Mouse (Mus musculus) midbrain, embryonic 13.5 days (tissue): Measurements from ENCODE around the gene Wnt5a. TPM values are rescaled to one million over a fixed set of nuclear protein-coding genes. Genes with fewer than 3 reads are reported as not detected.

Source experiments
- ATAC-seq: fragments of 200-750 bp; cut with Nextera tagmentation; 2 replicates; pipeline ENCODE4 v1.8.0; 2017; ENCODE audit warnings: mild to moderate bottlenecking, moderate TSS enrichment, moderate library complexity
- H3K27ac ChIP-seq: fragments of 300-500 bp; sonication (generic); 2 replicates; pipeline ENCODE4 v1.5.1; 2015; ENCODE audit warnings: inconsistent platforms, mild to moderate bottlenecking, moderate library complexity
- H3K27me3 ChIP-seq: fragments of 300-500 bp; sonication (generic); 2 replicates; pipeline ENCODE4 v1.6.1; 2015; ENCODE audit warnings: mild to moderate bottlenecking, inconsistent platforms
- H3K36me3 ChIP-seq: fragments of 300-500 bp; sonication (generic); 2 replicates; pipeline ENCODE4 v1.6.1; 2015; ENCODE audit warnings: mild to moderate bottlenecking, inconsistent platforms
- H3K4me1 ChIP-seq: fragments of 300-500 bp; sonication (generic); replicated peaks from 2 replicates; pipeline ENCODE4 v1.6.1; 2015; ENCODE audit warnings: inconsistent platforms
- H3K4me2 ChIP-seq: fragments of 300-500 bp; sonication (generic); replicated peaks from 2 replicates; pipeline ENCODE4 v1.6.1; 2015; ENCODE audit warnings: moderate library complexity, mild to moderate bottlenecking, inconsistent platforms
- H3K4me3 ChIP-seq: fragments of 300-500 bp; sonication (generic); replicated peaks from 2 replicates; pipeline ENCODE4 v1.5.1; 2015; ENCODE audit warnings: mild to moderate bottlenecking, inconsistent platforms
- H3K9ac ChIP-seq: fragments of 300-500 bp; sonication (generic); replicated peaks from 2 replicates; pipeline ENCODE4 v1.6.1; 2015; ENCODE audit warnings: mild to moderate bottlenecking, inconsistent platforms
- H3K9me3 ChIP-seq: fragments of 300-500 bp; sonication (generic); 2 replicates; pipeline ENCODE4 v1.6.1; 2016; ENCODE audit warnings: mild to moderate bottlenecking, inconsistent platforms
- WGBS: fragments of 180-500 bp; shearing (Covaris S2); methylation state at CpG from one replicate; pipeline ENCODE4 v1.1.7; 2015; 5-methylcytosine and 5-hydroxymethylcytosine counted together
- polyA plus RNA-seq: library from polyadenylated mRNA; unstranded; fragments of >200 nt; fragmentation: Nextera tagmentation; extraction: Ambion mirVana; gene quantifications from 2 replicates; pipeline ENCODE4 v1.2.1, GENCODE M21; 2015

Wnt5a gene
- polyA plus RNA-seq, 1 experiment from 2014 or later: 17.9 TPM

DNA sequence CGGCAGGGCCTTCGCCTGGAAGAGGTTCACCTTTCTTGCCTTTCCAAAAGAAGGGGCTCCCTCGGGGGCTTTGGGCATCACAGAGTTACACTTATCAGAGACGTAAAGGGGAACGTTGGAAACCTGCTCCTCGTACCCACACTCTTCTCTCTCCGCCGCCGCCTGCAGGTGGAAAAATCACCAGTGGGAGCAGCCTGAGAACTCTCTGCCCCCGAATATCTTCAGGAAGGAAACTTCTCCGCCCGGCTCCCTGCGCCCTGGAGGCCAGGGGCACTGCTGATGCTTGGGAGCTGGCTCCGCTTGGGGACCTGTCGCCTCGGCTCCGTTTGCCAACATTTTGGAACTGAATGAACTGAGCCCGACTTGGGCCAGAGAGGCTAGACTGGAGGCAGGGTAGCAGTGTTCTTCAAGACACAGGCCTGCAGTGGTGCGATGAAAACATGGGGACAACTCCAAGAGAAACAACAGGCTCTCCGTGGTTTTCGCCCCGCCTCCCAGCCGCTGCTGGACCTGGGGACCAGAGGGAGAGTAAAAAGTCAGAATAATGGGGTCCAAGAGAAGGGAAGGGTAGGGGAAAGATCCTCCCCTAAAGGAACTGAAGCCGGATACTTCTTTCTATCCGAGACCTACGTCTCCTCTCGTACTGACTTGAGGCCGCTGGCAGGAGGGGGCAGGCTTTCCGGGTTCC, 5.9 kb downstream of the Wnt5a start:
- Histone ChIP-seq H3K27ac (peak overlapping the region; percentile 64), H3K4me1 (peaks cover 69% of the 10 kb centered on the region), H3K9me3 (no peaks in the 10 kb centered on the region), H3K9ac (peak overlapping the region; percentile 65), H3K27me3 (peaks cover 85% of the 10 kb centered on the region), H3K36me3 (no peaks in the 10 kb centered on the region), H3K4me2 (peak overlapping the region; percentile 85), H3K4me3 (peak overlapping the region; percentile 54)
- no peak for ATAC-seq
- WGBS: under 1% methylated on average over 29 of the region's 29 CpGs

DNA sequence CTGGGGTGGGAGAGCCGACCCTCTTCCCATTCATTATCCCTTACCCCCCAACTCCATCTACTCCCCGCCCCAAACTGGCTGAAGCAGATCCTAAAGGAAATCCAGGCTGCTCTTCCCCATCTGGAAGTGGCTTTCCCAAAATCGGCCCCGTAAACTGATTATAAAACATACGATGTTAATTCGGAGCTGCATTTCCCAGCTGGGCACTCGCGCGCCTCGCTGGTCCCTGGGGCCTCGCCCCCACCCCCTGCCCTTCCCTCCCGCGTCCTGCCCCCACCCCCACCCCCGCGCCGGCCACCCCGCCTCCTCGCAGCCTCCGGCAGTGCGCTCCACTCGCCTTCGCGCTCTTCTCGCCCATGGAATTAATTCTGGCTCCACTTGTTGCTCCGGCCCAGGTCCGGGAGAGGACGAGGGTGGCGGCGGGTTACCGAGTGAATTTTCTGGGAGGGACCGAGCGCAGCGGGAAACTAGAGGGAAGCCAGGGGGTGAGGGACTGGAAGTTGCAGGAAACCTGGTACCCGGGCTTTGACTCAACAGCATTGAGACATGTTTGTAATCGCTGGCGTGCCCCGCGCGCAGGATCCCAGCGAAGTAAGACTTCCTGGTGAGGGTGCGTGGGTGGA, 6.6 kb downstream of the Wnt5a start:
- H3K9me3 ChIP-seq: no peaks in the 10 kb centered on the region

DNA sequence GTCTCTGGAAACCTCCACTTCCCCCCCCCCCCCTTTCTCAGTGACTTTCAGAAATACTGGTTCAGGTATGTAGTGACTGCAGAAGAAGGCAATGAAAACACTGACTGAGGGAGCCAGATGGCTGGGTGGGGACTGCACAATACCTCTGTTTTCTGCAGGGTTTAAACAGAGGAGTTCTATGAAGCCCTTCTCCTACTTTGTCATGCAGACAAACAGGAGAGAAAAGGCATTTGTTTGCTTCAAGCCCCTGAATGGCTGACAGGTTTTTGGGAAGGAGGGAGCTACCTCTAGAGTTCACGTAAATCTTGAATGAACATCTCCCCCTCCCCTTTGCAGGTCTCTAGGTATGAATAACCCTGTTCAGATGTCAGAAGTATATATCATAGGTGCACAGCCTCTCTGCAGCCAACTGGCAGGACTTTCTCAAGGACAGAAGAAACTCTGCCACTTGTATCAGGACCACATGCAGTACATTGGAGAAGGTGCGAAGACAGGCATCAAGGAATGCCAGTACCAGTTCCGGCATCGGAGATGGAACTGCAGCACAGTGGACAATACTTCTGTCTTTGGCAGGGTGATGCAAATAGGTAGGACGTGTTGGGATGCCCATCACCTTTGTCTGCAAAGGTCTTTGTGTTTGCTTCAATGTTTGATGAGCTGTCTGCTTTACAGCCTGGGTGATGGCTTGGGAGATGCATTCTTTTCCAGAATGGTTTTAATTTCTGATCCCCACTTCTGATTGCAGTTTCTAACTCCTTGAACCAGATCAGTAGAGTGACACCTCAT, 8.4 kb downstream of the Wnt5a start:
- no peak for ATAC-seq
- WGBS: 72% methylated on average over 5 of the region's 5 CpGs
- H3K27ac ChIP-seq: no peak overlapping the region
- H3K4me1 ChIP-seq: peaks cover 52% of the 10 kb centered on the region
- H3K9ac ChIP-seq: no peak overlapping the region
- H3K27me3 ChIP-seq: peaks cover 69% of the 10 kb centered on the region
- H3K36me3 ChIP-seq: no peaks in the 10 kb centered on the region
- no peaks in the 10 kb centered on the region for H3K9me3 ChIP-seq
- no peak overlapping the region for H3K4me3 ChIP-seq
- peak overlapping the region; percentile 17; the same call in 1 of the 2 replicates for H3K4me2 ChIP-seq

More for the DNA sequence above, 6.6 kb downstream of the Wnt5a start:
- no peak for ATAC-seq
- Histone ChIP-seq H3K4me2 (peak overlapping the region; percentile 85), H3K4me1 (peaks cover 66% of the 10 kb centered on the region), H3K27ac (peak overlapping the region; percentile 64), H3K27me3 (peaks cover 79% of the 10 kb centered on the region), H3K36me3 (no peaks in the 10 kb centered on the region), H3K9ac (peak overlapping the region; percentile 65), H3K4me3 (peak overlapping the region; percentile 54)
- WGBS: under 1% methylated on average over 41 of the region's 41 CpGs

DNA sequence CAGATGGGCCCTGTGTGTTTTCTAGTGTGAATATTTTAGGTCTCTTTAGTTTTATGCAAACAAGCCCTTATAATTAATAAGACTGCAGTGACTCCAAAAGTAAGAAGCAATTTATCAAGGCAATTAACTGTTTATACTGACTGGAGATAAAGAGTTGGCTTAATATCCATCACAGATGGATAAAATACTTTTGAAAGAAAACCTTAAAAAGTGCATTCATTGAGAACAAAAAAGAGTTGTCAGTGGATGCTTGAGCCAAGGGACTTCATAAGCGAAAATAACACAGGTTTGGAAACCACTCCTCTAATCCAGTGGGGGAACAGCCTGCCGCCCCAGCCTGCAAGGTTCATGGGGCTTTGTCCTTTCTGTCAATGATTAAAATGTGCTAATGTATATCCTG, 9.6 kb downstream of the Wnt5a start:
- H3K9ac ChIP-seq: no peak overlapping the region
- no peak overlapping the region for H3K27ac ChIP-seq
- no peak for ATAC-seq
- H3K4me1 ChIP-seq: peaks cover 41% of the 10 kb centered on the region
- no peaks in the 10 kb centered on the region for H3K36me3 ChIP-seq
- no peaks in the 10 kb centered on the region for H3K9me3 ChIP-seq
- peaks cover 62% of the 10 kb centered on the region for H3K27me3 ChIP-seq
- no peak overlapping the region for H3K4me3 ChIP-seq
- WGBS: 14% methylated on average over 2 of the region's 2 CpGs
- H3K4me2 ChIP-seq: peak overlapping the region; percentile 22; the same call in 1 of the 2 replicates

DNA sequence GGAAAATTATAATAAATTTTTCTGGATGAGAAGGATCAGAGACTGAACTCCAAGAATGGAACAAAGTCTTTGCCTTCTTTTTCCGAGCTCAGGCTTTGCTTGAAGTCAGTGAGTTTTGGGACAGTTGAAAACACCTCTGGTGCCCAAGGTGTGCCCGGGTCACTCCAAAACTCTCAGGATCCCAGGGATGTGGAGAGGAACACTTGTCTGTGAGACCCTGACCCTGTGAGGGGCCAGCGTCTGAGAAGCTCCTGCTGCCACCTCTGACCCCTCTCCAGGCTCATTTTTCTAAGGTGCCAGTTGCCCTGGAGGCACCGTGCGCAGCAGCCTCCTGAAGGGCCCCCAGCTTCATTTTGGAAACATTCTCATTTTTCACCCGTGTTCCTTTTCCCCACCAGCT, 10.8 kb downstream of the Wnt5a start:
- 39% methylated on average over 6 of the region's 6 CpGs for WGBS
- no peak overlapping the region for H3K4me2 ChIP-seq
- no peak for ATAC-seq
- no peaks in the 10 kb centered on the region for H3K36me3 ChIP-seq
- no peak overlapping the region for H3K27ac ChIP-seq
- no peak overlapping the region for H3K4me3 ChIP-seq
- peaks cover 51% of the 10 kb centered on the region for H3K27me3 ChIP-seq
- H3K9ac ChIP-seq: no peak overlapping the region
- no peaks in the 10 kb centered on the region for H3K9me3 ChIP-seq
- peaks cover 29% of the 10 kb centered on the region for H3K4me1 ChIP-seq

DNA sequence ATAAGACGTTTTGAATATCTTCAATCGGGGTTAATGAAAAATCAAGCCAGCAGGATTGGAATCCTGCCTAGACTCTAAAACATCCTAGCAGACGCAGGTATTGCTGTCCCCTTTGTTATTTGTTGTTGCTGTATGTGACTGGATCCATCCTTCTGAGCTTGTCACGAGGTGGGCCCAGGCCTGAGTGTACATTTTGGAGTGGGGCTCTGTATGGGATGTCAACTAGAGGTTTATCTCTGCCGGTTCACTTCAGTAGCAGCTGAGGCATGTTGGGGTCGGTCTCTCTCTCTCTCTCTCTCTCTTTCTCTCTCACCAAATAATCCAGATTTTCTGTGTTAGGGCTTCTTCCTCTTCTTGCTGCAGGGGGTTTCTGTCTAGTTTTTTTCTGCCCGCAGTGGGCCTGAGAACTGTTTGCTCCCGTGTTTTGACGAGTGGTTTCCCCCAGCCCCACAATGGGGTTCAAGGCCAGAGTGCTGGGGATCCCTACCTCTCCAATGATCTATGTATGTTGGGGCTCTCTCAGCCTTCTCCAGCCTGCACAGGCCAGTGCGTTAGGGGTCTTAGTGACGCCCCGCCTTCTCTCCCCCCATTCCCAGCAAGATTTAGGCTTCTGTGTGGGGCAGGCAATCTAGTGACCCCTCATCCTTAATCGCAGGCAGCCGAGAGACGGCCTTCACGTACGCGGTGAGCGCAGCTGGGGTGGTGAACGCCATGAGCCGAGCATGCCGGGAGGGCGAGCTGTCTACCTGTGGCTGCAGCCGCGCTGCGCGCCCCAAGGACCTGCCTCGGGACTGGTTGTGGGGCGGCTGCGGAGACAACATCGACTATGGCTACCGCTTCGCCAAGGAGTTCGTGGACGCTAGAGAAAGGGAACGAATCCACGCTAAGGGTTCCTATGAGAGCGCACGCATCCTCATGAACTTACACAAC, 13.3 kb downstream of the Wnt5a start:
- no peak overlapping the region for H3K27ac ChIP-seq
- peaks cover 6% of the 10 kb centered on the region; the same call in 1 of the 2 replicates for H3K36me3 ChIP-seq
- H3K4me1 ChIP-seq: peaks cover 14% of the 10 kb centered on the region
- no peak overlapping the region for H3K4me3 ChIP-seq
- ATAC-seq: no peak
- H3K9me3 ChIP-seq: no peaks in the 10 kb centered on the region
- H3K9ac ChIP-seq: no peak overlapping the region
- peaks cover 27% of the 10 kb centered on the region for H3K27me3 ChIP-seq
- H3K4me2 ChIP-seq: peak overlapping the region; percentile 15
- WGBS: 59% methylated on average over 39 of the region's 39 CpGs

DNA sequence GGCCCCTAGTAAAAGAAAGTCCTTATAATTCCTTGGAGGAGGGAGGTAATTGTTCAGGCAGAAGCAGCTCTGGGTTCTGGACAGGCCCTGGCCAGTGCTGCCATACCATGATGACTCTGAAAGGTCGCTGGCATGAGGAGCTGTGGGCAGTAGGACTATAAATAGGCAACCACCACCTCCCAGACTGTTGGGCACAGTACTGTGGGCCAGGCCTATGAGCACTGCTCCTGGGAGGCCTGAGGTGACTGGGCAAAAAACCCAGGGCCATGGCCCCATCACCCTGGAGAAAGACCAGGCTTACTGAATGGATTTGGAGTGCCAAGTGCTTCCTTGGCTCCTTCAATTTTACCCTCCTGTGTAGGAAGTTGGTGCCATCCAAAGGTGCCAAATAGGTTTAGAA, 16.6 kb downstream of the Wnt5a start:
- H3K4me2 ChIP-seq: no peak overlapping the region
- H3K27me3 ChIP-seq: peaks cover 12% of the 10 kb centered on the region
- no peak for ATAC-seq
- H3K27ac ChIP-seq: no peak overlapping the region
- H3K4me1 ChIP-seq: no peaks in the 10 kb centered on the region; the same call in 1 of the 2 replicates
- no peak overlapping the region for H3K9ac ChIP-seq
- H3K4me3 ChIP-seq: no peak overlapping the region
- WGBS: 100% methylated on average over 1 of the region's 1 CpGs
- peaks cover 6% of the 10 kb centered on the region; the same call in 1 of the 2 replicates for H3K36me3 ChIP-seq
- H3K9me3 ChIP-seq: no peaks in the 10 kb centered on the region

DNA sequence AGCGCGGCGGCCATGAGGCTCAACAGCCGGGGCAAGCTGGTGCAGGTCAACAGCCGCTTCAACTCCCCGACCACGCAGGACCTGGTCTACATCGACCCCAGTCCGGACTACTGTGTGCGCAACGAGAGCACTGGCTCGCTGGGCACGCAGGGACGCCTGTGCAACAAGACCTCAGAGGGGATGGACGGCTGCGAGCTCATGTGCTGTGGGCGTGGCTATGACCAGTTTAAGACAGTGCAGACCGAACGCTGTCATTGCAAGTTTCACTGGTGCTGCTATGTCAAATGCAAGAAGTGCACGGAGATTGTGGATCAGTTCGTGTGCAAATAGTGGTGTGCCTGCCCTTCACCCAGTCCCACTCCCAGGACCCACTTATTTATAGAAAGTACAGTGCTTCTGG, 18.1 kb downstream of the Wnt5a start:
- H3K4me2 ChIP-seq: no peak overlapping the region
- 87% methylated on average over 21 of the region's 21 CpGs for WGBS

DNA sequence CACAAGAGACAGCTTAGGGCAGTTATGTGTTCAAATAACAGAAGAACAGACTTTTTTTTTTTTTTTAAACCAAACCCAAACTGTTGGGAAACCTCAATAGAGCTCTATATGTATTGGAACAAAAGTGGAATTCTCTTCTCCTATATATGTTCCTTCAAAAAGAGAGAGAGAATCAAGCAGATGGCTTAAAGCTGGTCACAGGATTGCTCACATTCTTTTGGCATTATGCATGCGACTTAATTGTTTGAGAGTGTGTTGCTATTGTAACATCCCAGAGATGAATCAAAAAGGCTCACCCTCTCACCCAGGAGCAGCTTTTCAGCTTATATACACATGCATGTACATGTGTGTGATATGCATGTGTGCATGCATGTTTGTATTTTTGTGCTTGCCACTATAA, 21.0 kb downstream of the Wnt5a start:
- no peak overlapping the region for H3K27ac ChIP-seq
- no peak overlapping the region for H3K4me3 ChIP-seq
- H3K9me3 ChIP-seq: no peaks in the 10 kb centered on the region
- peaks cover 6% of the 10 kb centered on the region; the same call in 1 of the 2 replicates for H3K36me3 ChIP-seq
- no peaks in the 10 kb centered on the region for H3K27me3 ChIP-seq
- no peaks in the 10 kb centered on the region; the same call in 1 of the 2 replicates for H3K4me1 ChIP-seq
- 53% methylated on average over 1 of the region's 1 CpGs for WGBS
- no peak overlapping the region for H3K4me2 ChIP-seq
- no peak for ATAC-seq
- no peak overlapping the region for H3K9ac ChIP-seq

More for the DNA sequence above, 18.1 kb downstream of the Wnt5a start:
- no peak overlapping the region for H3K9ac ChIP-seq
- H3K9me3 ChIP-seq: no peaks in the 10 kb centered on the region
- no peak overlapping the region for H3K4me3 ChIP-seq
- peaks cover 8% of the 10 kb centered on the region; the same call in 1 of the 2 replicates for H3K27me3 ChIP-seq
- ATAC-seq: no peak
- H3K27ac ChIP-seq: no peak overlapping the region
- H3K4me1 ChIP-seq: no peaks in the 10 kb centered on the region; the same call in 1 of the 2 replicates
- H3K36me3 ChIP-seq: peaks cover 6% of the 10 kb centered on the region; the same call in 1 of the 2 replicates

DNA sequence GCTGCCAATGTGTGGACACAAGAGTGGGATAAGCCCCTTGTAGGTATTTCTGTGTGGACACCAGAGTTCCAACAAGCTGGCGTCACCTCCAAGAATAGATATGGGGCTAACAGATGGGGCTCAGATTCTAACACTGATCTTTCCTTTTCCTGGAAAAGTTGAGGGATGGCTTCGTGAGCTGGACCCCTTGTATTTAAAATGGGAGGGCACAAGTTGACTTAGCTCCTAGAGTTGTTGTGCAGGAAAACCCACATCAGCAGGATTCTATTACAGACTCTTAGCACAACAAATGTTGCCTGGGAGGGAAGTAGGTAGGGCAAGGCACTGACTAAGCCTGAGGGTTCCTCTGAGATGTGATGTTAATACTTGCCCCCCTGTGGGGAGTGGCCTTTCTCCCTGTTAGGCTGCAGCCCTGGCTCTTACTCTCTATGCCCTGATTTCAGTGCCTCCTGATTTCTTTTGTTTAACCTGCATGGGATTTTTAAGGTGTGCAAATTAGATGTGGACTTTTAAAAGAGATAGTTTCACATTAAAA, 23.7 kb downstream of the Wnt5a start:
- H3K27ac ChIP-seq: no peak overlapping the region
- H3K4me3 ChIP-seq: no peak overlapping the region
- no peaks in the 10 kb centered on the region for H3K9me3 ChIP-seq
- no peaks in the 10 kb centered on the region for H3K27me3 ChIP-seq
- WGBS: 72% methylated on average over 2 of the region's 2 CpGs
- no peaks in the 10 kb centered on the region for H3K36me3 ChIP-seq
- H3K4me2 ChIP-seq: no peak overlapping the region
- H3K9ac ChIP-seq: no peak overlapping the region
- no peak for ATAC-seq
- no peaks in the 10 kb centered on the region; the same call in 1 of the 2 replicates for H3K4me1 ChIP-seq

DNA sequence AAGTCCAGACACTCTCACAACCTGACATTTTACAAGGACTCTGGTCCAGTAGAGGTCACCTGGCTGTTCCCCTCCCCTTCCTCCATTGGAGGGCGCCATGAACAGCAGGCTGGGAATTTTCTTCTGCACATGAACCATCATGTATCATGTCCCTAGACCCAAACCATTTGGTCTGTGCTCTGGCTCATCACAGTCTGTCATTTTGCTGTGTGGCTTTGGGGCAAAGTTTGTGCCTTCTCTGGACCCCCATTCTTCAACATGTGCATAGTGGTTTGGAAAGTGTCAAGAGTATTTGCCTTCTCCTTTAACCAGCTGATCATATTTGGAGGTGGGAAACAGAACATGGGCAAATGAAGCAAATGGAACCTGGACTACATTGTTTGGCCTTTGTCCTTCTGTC, 27.0 kb downstream of the Wnt5a start:
- no peak for ATAC-seq
- Histone ChIP-seq H3K27ac (no peak overlapping the region), H3K4me2 (no peak overlapping the region), H3K36me3 (no peaks in the 10 kb centered on the region), H3K9me3 (no peaks in the 10 kb centered on the region), H3K4me1 (no peaks in the 10 kb centered on the region), H3K27me3 (no peaks in the 10 kb centered on the region), H3K4me3 (no peak overlapping the region), H3K9ac (no peak overlapping the region)
- WGBS: 38% methylated on average over 1 of the region's 1 CpGs
